Mouse (Mus musculus): ENCODE measurements around the gene Gm37240. TPM values are rescaled to one million over a fixed set of nuclear protein-coding genes. Genes with fewer than 3 reads are reported as not detected.
A peak's percentile ranks its signal among the peaks of the same experiment; 100 is the strongest.

The Gm37240 gene
- total RNA-seq, 1 experiment, result 1.2 TPM

DNA sequence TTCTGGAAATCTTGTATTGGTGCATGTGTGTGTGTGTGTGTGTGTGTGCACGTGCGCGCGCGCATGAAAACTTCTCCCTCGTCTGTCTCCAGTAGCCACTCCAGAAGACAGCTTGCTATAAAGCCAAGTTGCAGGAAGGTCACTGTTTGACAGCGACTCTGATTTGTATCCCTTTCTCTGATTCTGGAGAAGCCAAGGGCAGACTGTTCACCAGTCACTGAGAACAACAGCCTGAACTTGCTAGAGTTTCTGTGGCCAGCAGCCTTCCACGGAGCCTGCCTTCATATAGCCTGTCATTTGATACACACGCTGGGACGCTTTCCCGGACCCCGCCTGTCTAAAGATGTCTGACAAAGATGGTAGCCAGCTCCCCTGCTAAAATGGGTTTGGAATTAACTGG, 1224.2 kb downstream of the Gm37240 start:
- H3K27ac ChIP-seq (ENCODE audit: insufficient read depth, low read depth, low read length, poor library complexity, severe bottlenecking), result peak overlapping the region; percentile 1; the same call in 1 of the 2 replicates
- in situ Hi-C loops (cut with MboI; ENCODE audit: low sequenced_read_pairs in 2 of 2, unreplicated experiment in 2 of 2), result no loop called here
- DNase-seq (ENCODE audit: low read depth, low spot score), result no peak
- H3K4me3 ChIP-seq (ENCODE audit: insufficient read depth in 1 of 2, low read depth in 1 of 2, low read length in 2 of 2, poor library complexity in 1 of 2, severe bottlenecking in 1 of 2), result no peak overlapping the region
- H3K9ac ChIP-seq (ENCODE audit: insufficient read depth, low read depth, low read length, poor library complexity, severe bottlenecking), result no peak overlapping the region
- TF ChIP-seq CHD2 (IDR thresholded peaks at IDR 0.05; ENCODE audit: low read depth, low read length) (no peak), ZC3H11A (IDR thresholded peaks at IDR 0.05; ENCODE audit: borderline replicate concordance, low read depth, low read length) (no peak), MAFK (IDR thresholded peaks at IDR 0.05; ENCODE audit: insufficient read depth, low read depth, low read length) (no peak), ZNF384 (IDR thresholded peaks at IDR 0.05; ENCODE audit: low read depth, low read length) (no peak), HCFC1 (IDR thresholded peaks at IDR 0.05; ENCODE audit: borderline replicate concordance, insufficient read depth, low read length) (no peak)
- H3K36me3 ChIP-seq (ENCODE audit: control insufficient read depth, insufficient read depth, low read length, poor library complexity, severe bottlenecking), result peaks cover 3% of the 10 kb centered on the region; the same call in 1 of the 2 replicates
- no peaks in the 10 kb centered on the region for H3K9me3 ChIP-seq (ENCODE audit: control insufficient read depth, insufficient read depth, low read depth, low read length)
- H3K4me1 ChIP-seq (ENCODE audit: control insufficient read depth in 2 of 2, insufficient read depth in 2 of 2, low read length in 2 of 2, poor library complexity in 1 of 2), result peaks cover 10 to 30% of the 10 kb centered on the region in 2 experiments

- peaks cover 5 to 23% of the 10 kb centered on the region in 2 experiments for H3K4me1 ChIP-seq (ENCODE audit: control insufficient read depth in 2 of 2, insufficient read depth in 2 of 2, low read length in 2 of 2, poor library complexity in 1 of 2)
- H3K27ac ChIP-seq (ENCODE audit: insufficient read depth, low read depth, low read length, poor library complexity, severe bottlenecking), result no peak overlapping the region
- no peak overlapping the region for H3K4me3 ChIP-seq (ENCODE audit: insufficient read depth in 1 of 2, low read depth in 1 of 2, low read length in 2 of 2, poor library complexity in 1 of 2, severe bottlenecking in 1 of 2)
- in situ Hi-C loops (cut with MboI; ENCODE audit: low sequenced_read_pairs in 2 of 2, unreplicated experiment in 2 of 2), result no loop called here
- no peak for DNase-seq (ENCODE audit: low read depth, low spot score)
- H3K9ac ChIP-seq (ENCODE audit: insufficient read depth, low read depth, low read length, poor library complexity, severe bottlenecking), result no peak overlapping the region
- no peak for TF ChIP-seq MAFK (IDR thresholded peaks at IDR 0.05; ENCODE audit: insufficient read depth, low read depth, low read length)
- TF ChIP-seq ZC3H11A (IDR thresholded peaks at IDR 0.05; ENCODE audit: borderline replicate concordance, low read depth, low read length), result no peak
- no peak for TF ChIP-seq HCFC1 (IDR thresholded peaks at IDR 0.05; ENCODE audit: borderline replicate concordance, insufficient read depth, low read length)
- TF ChIP-seq ZNF384 (IDR thresholded peaks at IDR 0.05; ENCODE audit: low read depth, low read length), result no peak
- H3K36me3 ChIP-seq (ENCODE audit: control insufficient read depth, insufficient read depth, low read length, poor library complexity, severe bottlenecking), result peaks cover 3% of the 10 kb centered on the region; the same call in 1 of the 2 replicates
- no peaks in the 10 kb centered on the region for H3K9me3 ChIP-seq (ENCODE audit: control insufficient read depth, insufficient read depth, low read depth, low read length)
These were observed 1226.9 kb downstream of the Gm37240 start for GRCm38 (mm10) chr3:84660380-84660779.

DNA sequence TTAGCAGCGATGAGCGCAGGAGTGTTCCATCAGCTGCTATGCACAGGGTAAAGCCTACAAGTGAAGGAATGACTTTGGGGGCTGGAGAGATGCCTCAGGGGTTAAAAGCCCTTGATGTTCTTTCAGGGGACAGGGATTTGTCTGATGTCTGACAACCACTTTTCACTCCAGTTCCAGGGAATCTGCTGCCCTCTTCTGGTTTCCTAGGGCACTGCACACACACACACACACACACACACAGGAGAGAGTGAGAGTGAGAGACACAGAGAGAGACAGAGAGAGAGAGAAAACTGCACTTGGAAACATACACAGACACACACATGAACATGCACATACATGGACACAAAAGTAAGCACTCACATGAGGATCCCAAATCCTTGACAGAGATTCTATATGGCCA, 1228.4 kb downstream of the Gm37240 start:
- Histone ChIP-seq H3K9ac (ENCODE audit: insufficient read depth, low read depth, low read length, poor library complexity, severe bottlenecking) (no peak overlapping the region), H3K36me3 (ENCODE audit: control insufficient read depth, insufficient read depth, low read length, poor library complexity, severe bottlenecking) (peaks cover 3% of the 10 kb centered on the region; the same call in 1 of the 2 replicates), H3K4me1 (ENCODE audit: control insufficient read depth in 2 of 2, insufficient read depth in 2 of 2, low read length in 2 of 2, poor library complexity in 1 of 2) (peaks cover 6 to 20% of the 10 kb centered on the region in 2 experiments; a peak in 2 of 4 replicates), H3K9me3 (ENCODE audit: control insufficient read depth, insufficient read depth, low read depth, low read length) (no peaks in the 10 kb centered on the region), H3K27ac (ENCODE audit: insufficient read depth, low read depth, low read length, poor library complexity, severe bottlenecking) (no peak overlapping the region), H3K4me3 (ENCODE audit: insufficient read depth in 1 of 2, low read depth in 1 of 2, low read length in 2 of 2, poor library complexity in 1 of 2, severe bottlenecking in 1 of 2) (no peak overlapping the region)
- in situ Hi-C loops (cut with MboI; ENCODE audit: low sequenced_read_pairs in 2 of 2, unreplicated experiment in 2 of 2), result no loop called here
- no peak for DNase-seq (ENCODE audit: low read depth, low spot score)
- no peak for TF ChIP-seq ZC3H11A (IDR thresholded peaks at IDR 0.05; ENCODE audit: borderline replicate concordance, low read depth, low read length)
- no peak for TF ChIP-seq ZNF384 (IDR thresholded peaks at IDR 0.05; ENCODE audit: low read depth, low read length)
- no peak for TF ChIP-seq MAFK (IDR thresholded peaks at IDR 0.05; ENCODE audit: insufficient read depth, low read depth, low read length)
- TF ChIP-seq CHD2 (IDR thresholded peaks at IDR 0.05; ENCODE audit: low read depth, low read length), result no peak

- Histone ChIP-seq H3K27ac (ENCODE audit: insufficient read depth, low read depth, low read length, poor library complexity, severe bottlenecking) (no peak overlapping the region), H3K9ac (ENCODE audit: insufficient read depth, low read depth, low read length, poor library complexity, severe bottlenecking) (no peak overlapping the region), H3K36me3 (ENCODE audit: control insufficient read depth, insufficient read depth, low read length, poor library complexity, severe bottlenecking) (peaks cover 3% of the 10 kb centered on the region; the same call in 1 of the 2 replicates), H3K9me3 (ENCODE audit: control insufficient read depth, insufficient read depth, low read depth, low read length) (no peaks in the 10 kb centered on the region), H3K4me1 (ENCODE audit: control insufficient read depth in 2 of 2, insufficient read depth in 2 of 2, low read length in 2 of 2, poor library complexity in 1 of 2) (peaks cover 6 to 23% of the 10 kb centered on the region in 2 experiments), H3K4me3 (ENCODE audit: insufficient read depth in 1 of 2, low read depth in 1 of 2, low read length in 2 of 2, poor library complexity in 1 of 2, severe bottlenecking in 1 of 2) (no peak overlapping the region)
- in situ Hi-C loops (cut with MboI; ENCODE audit: low sequenced_read_pairs in 2 of 2, unreplicated experiment in 2 of 2), result no loop called here
- TF ChIP-seq HCFC1 (IDR thresholded peaks at IDR 0.05; ENCODE audit: borderline replicate concordance, insufficient read depth, low read length), result no peak
- no peak for TF ChIP-seq CHD2 (IDR thresholded peaks at IDR 0.05; ENCODE audit: low read depth, low read length)
- TF ChIP-seq MAFK (IDR thresholded peaks at IDR 0.05; ENCODE audit: insufficient read depth, low read depth, low read length), result no peak
- no peak for TF ChIP-seq ZC3H11A (IDR thresholded peaks at IDR 0.05; ENCODE audit: borderline replicate concordance, low read depth, low read length)
- TF ChIP-seq ZNF384 (IDR thresholded peaks at IDR 0.05; ENCODE audit: low read depth, low read length), result no peak
- no peak for DNase-seq (ENCODE audit: low read depth, low spot score)
These were observed 1229.3 kb downstream of the Gm37240 start for GRCm38 (mm10) chr3:84658017-84658416.

Data from ES-E14 (cell line).